Mouse (Mus musculus): Measurements from ENCODE around the gene Cox7a1. TPM values are rescaled to one million over a fixed set of nuclear protein-coding genes. Genes with fewer than 3 reads are reported as not detected.
"Not testable (repeated sequence)": the region's sequence is repeated elsewhere in the genome, so short reads cannot be mapped to it uniquely, and the experiment has no call there.

Gene Cox7a1
- polyA plus RNA-seq, 1 experiment = 32.0 TPM

DNA sequence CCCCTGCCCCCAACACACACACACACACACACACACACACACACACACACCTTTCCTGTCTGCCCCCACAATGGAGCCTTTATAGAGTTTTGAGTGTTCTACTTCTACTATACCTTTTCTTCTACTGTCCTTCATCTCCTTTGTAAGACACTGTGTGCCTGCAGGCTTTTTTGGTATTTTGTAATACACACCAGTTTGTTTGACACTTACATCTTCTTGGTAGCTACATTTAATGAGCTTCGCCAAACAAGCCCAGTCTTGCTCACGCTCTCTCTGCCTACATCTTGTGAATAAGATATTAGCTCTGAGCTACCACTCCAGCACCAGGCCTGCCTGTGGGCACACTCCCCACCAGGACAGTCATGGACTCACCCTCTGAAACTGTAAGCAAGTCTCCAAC lies 19.2 kb upstream of the Cox7a1 start:
- H3K27ac ChIP-seq (ENCODE audit: insufficient read depth, low read length) = no peak overlapping the region
- no peak overlapping the region for H3K4me3 ChIP-seq (replicated peaks; ENCODE audit: insufficient read depth, low read depth, low read length)
- H3K4me1 ChIP-seq (ENCODE audit: control insufficient read depth, insufficient read depth, low read length) = 0 out of 2 replicates have a peak, but pooled peaks cover 3% of the 10 kb centered on the region
- TF ChIP-seq POLR2A (IDR thresholded peaks at IDR 0.05; ENCODE audit: borderline replicate concordance, insufficient read depth, low read length) (no peak), CTCF (IDR thresholded peaks at IDR 0.05; ENCODE audit: borderline replicate concordance, insufficient read depth, low read depth, low read length) (no peak)
- no peak for DNase-seq
- WGBS = 98% methylated on average over 2 of the region's 2 CpGs
- no peaks in the 10 kb centered on the region for H3K27me3 ChIP-seq (ENCODE audit: control insufficient read depth, insufficient read depth, low read length)

DNA sequence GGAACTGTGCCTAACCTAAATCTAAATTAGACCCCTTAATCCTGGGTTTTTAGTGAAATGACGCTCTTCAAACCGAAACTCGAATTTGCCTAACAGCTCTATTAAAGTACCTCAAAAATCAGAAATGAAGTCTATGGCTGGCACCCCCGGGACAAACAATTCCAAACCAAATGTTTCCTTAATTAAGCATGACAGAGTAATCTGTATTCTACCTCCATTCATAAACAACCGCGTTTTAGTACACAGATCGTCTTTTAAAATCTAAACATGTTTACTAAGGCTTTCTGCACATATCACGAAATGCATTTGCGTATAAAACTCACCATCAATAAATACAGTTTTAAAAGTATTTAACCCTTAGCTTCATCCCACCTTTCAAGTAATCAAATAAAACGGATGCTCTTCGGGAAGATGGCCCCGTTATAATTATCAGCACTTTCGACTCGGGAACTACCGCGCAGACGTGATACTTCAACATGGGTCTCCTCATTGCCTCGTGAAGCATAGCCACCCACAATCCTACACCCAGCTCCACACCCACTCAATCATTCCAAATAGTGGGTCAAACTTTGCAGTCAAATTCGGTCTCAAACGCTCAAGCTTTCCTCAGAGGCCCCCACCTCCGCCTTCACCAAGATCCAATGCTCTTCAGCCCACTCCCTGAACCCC lies 14.9 kb upstream of the Cox7a1 start:
- Histone ChIP-seq H3K27me3 (ENCODE audit: control insufficient read depth, insufficient read depth, low read length) (no peaks in the 10 kb centered on the region), H3K27ac (ENCODE audit: insufficient read depth, low read length) (peak overlapping the region; percentile 30), H3K4me1 (ENCODE audit: control insufficient read depth, insufficient read depth, low read length) (peaks cover 8% of the 10 kb centered on the region; the same call in 1 of the 2 replicates), H3K4me3 (replicated peaks; ENCODE audit: insufficient read depth, low read depth, low read length) (peak overlapping the region; percentile 91)
- WGBS = under 1% methylated on average over 21 of the region's 21 CpGs
- no peak for DNase-seq
- no peak for TF ChIP-seq CTCF (IDR thresholded peaks at IDR 0.05; ENCODE audit: borderline replicate concordance, insufficient read depth, low read depth, low read length)
- TF ChIP-seq POLR2A (IDR thresholded peaks at IDR 0.05; ENCODE audit: borderline replicate concordance, insufficient read depth, low read length) = no peak

DNA sequence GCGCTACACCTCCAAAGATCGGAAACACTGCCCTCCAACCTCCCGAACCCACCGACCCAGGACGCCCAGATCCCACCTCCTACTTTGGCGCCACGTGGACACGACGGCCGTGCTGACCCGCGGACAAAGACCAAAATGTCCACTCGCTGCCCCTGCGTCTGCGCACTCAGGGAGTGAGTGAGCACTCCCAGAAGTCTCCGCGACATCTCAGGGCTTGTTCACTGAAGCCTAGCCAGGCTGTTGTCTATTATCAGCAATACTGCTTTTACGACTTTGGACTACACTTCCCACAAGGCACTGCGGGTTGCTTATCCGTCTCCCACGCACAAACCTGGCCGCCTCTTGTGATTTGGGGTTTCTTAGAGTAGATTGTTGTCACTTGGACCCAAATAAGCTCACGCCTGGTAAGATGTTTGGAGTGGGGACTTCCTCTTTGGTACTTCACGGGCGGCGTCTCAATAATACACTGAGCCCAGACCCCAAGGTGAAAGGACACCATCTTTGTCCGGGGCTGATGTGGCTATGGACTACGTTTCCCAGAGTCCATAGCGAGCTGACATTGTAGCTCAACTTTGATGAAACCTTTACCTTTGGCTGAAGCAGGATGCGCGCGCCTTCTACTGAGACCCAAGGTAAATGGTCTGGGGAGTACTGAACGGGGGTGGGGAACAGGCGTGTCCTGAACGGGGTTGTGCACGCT lies 14.2 kb upstream of the Cox7a1 start, which contains the start of gene Zfp146:
TSS of gene Zfp146 (minus strand) at position 168 of the 700 bp plus-strand sequence.
- DNase-seq = peak; percentile 94 to 96
- Histone ChIP-seq H3K27me3 (ENCODE audit: control insufficient read depth, insufficient read depth, low read length) (no peaks in the 10 kb centered on the region), H3K27ac (ENCODE audit: insufficient read depth, low read length) (peak within 1 kb of the TSS; percentile 92), H3K4me1 (ENCODE audit: control insufficient read depth, insufficient read depth, low read length) (peaks cover 8% of the 10 kb centered on the region; the same call in 1 of the 2 replicates), H3K4me3 (replicated peaks; ENCODE audit: insufficient read depth, low read depth, low read length) (peak within 1 kb of the TSS; percentile 91)
- no peak for TF ChIP-seq CTCF (IDR thresholded peaks at IDR 0.05; ENCODE audit: borderline replicate concordance, insufficient read depth, low read depth, low read length)
- peak; percentile 92 for TF ChIP-seq POLR2A (IDR thresholded peaks at IDR 0.05; ENCODE audit: borderline replicate concordance, insufficient read depth, low read length)
- under 1% methylated on average over 36 of the region's 36 CpGs for WGBS

DNA sequence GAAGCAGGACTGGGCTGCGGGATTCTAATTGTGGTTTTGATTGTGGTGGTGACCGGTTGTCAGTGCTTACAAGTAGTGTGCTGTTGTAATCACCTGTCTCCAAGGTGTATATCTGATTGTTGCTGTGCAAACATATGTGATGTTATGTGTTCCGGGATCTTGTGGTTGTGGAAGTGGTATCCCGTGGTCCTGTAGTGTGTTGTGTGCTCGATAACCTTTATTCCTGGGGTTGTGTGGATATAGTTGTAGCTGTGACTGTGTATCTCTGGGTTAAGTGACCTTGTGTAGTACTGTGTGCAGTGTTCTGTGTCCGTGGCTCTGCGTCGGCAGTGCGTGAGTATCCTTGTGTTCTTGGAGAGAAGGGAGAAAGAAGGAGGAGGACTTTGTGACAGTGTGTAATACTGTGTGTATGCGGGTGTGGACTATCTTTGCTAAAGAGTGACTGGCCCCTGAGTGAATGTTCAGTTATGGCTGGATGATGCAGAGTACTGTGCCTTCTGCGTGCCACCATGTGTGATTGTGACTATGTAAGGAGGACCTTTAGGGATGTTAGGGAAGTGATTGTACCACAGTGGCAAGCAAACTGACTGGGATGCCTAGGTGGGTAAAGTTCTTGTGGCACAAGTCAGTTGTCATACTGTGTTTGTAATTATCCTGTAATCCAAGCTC lies 13.5 kb upstream of the Cox7a1 start:
- no peak for TF ChIP-seq CTCF (IDR thresholded peaks at IDR 0.05; ENCODE audit: borderline replicate concordance, insufficient read depth, low read depth, low read length)
- no peak for TF ChIP-seq POLR2A (IDR thresholded peaks at IDR 0.05; ENCODE audit: borderline replicate concordance, insufficient read depth, low read length)
- peaks cover 8% of the 10 kb centered on the region; the same call in 1 of the 2 replicates for H3K4me1 ChIP-seq (ENCODE audit: control insufficient read depth, insufficient read depth, low read length)
- no peaks in the 10 kb centered on the region for H3K27me3 ChIP-seq (ENCODE audit: control insufficient read depth, insufficient read depth, low read length)
- H3K27ac ChIP-seq (ENCODE audit: insufficient read depth, low read length) = peak overlapping the region; percentile 92
- peak overlapping the region; percentile 91 for H3K4me3 ChIP-seq (replicated peaks; ENCODE audit: insufficient read depth, low read depth, low read length)
- DNase-seq = no peak
- WGBS = 12% methylated on average over 11 of the region's 11 CpGs

DNA sequence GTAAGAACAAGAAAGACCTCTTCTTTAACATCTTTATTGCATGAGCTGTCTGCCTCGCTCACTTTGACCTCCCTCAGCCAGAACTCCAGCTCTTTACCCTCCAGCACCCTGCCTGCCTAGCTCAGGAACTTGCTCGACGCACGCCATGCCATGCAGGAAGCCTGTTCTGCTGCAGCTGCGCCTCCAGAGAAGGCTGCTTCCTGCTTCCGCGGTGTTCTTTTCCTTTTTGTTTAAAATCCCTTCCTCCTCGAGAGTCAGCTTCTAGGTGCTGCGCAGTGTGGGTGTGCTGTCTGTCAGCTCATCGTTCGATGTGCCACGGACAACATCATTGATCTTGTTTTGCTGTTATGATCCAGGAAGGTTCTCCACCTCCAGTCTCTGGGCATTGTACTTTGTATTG lies 7.5 kb upstream of the Cox7a1 start:
- Histone ChIP-seq H3K27me3 (ENCODE audit: control insufficient read depth, insufficient read depth, low read length) (no peaks in the 10 kb centered on the region), H3K4me1 (ENCODE audit: control insufficient read depth, insufficient read depth, low read length) (peaks cover under 1% of the 10 kb centered on the region; the same call in 1 of the 2 replicates), H3K4me3 (replicated peaks; ENCODE audit: insufficient read depth, low read depth, low read length) (no peak overlapping the region), H3K27ac (ENCODE audit: insufficient read depth, low read length) (no peak overlapping the region)
- 88% methylated on average over 12 of the region's 12 CpGs for WGBS
- DNase-seq = no peak
- TF ChIP-seq POLR2A (IDR thresholded peaks at IDR 0.05; ENCODE audit: borderline replicate concordance, insufficient read depth, low read length) = no peak
- TF ChIP-seq CTCF (IDR thresholded peaks at IDR 0.05; ENCODE audit: borderline replicate concordance, insufficient read depth, low read depth, low read length) = no peak

DNA sequence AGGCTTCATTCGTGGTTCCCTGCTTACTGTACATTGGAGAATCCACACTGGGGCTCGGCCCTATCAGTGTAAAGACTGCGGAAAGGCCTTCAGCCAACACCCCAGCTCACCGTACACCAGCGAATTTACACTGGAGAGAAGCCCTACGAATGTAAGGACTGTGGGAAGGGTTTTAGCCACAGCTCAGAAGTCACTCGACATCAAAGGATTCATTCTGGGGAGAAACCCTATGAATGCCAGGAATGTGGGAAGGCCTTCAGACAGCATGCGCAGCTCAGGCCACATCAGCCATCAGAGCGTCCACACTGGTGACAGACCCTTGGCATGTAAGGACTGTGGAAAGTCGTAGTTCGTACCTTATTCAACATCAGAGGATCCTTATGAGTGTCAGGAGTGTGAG lies 5.7 kb upstream of the Cox7a1 start:
- no peaks in the 10 kb centered on the region for H3K27me3 ChIP-seq (ENCODE audit: control insufficient read depth, insufficient read depth, low read length)
- peaks cover 4% of the 10 kb centered on the region; the same call in 1 of the 2 replicates for H3K4me1 ChIP-seq (ENCODE audit: control insufficient read depth, insufficient read depth, low read length)
- H3K27ac ChIP-seq (ENCODE audit: insufficient read depth, low read length) = no peak overlapping the region
- TF ChIP-seq POLR2A (IDR thresholded peaks at IDR 0.05; ENCODE audit: borderline replicate concordance, insufficient read depth, low read length) (no peak), CTCF (IDR thresholded peaks at IDR 0.05; ENCODE audit: borderline replicate concordance, insufficient read depth, low read depth, low read length) (no peak)
- no peak for DNase-seq
- no peak overlapping the region for H3K4me3 ChIP-seq (replicated peaks; ENCODE audit: insufficient read depth, low read depth, low read length)
- WGBS = 89% methylated on average over 11 of the region's 11 CpGs

DNA sequence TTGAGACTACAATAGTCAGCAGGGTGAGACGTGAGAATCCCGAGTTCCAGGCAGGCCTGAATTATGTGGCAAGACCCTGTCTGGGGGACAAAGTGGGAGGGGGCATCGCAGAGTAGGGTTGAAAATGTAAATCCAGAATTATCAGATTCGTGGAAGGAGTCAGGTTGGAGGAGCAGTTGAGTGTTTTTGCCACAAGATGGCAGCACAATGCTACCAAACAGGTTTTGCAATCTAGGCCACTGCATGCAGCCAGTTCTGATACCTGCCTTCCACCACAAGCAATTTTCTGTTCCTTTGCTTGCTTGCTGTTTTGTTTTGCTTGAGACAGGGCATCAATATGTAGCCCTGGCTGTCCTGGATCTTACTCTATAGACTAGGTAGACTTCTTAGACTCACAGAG lies 2.6 kb upstream of the Cox7a1 start:
- H3K27ac ChIP-seq (ENCODE audit: insufficient read depth, low read length) = peak overlapping the region; percentile 89
- 3% methylated on average over 4 of the region's 4 CpGs for WGBS
- H3K4me3 ChIP-seq (replicated peaks; ENCODE audit: insufficient read depth, low read depth, low read length) = no peak overlapping the region
- H3K27me3 ChIP-seq (ENCODE audit: control insufficient read depth, insufficient read depth, low read length) = no peaks in the 10 kb centered on the region
- H3K4me1 ChIP-seq (ENCODE audit: control insufficient read depth, insufficient read depth, low read length) = peaks cover 9% of the 10 kb centered on the region
- peak; percentile 78 to 83 for DNase-seq
- TF ChIP-seq POLR2A (IDR thresholded peaks at IDR 0.05; ENCODE audit: borderline replicate concordance, insufficient read depth, low read length) (no peak), CTCF (IDR thresholded peaks at IDR 0.05; ENCODE audit: borderline replicate concordance, insufficient read depth, low read depth, low read length) (peak; percentile 91)

DNA sequence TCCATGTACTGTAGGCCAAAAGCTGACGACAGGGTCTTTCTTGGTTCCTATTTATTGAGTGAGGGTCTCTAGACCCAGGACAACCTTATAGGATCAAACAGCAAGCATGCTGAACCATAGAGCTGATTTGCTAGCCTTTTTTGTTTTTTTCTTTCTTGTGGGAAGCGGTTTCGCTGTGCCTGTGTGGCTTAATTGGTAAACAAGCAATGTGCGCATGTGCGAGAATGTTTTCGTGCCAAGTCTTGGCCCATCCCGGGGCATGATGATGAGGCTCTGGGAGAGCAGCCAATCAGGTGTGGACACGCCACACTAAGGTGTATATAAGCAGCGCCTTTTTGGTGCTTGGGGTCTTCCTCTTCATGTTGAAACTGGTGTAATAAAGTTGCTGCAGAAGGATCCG lies 2.0 kb upstream of the Cox7a1 start:
- DNase-seq; H3K27me3 ChIP-seq (ENCODE audit: control insufficient read depth, insufficient read depth, low read length); H3K4me3 ChIP-seq (replicated peaks; ENCODE audit: insufficient read depth, low read depth, low read length): not testable (repeated sequence)
- WGBS = 67% methylated on average over 10 of the region's 10 CpGs
- peak overlapping the region; percentile 89 for H3K27ac ChIP-seq (ENCODE audit: insufficient read depth, low read length)
- peaks cover 10% of the 10 kb centered on the region for H3K4me1 ChIP-seq (ENCODE audit: control insufficient read depth, insufficient read depth, low read length)

DNA sequence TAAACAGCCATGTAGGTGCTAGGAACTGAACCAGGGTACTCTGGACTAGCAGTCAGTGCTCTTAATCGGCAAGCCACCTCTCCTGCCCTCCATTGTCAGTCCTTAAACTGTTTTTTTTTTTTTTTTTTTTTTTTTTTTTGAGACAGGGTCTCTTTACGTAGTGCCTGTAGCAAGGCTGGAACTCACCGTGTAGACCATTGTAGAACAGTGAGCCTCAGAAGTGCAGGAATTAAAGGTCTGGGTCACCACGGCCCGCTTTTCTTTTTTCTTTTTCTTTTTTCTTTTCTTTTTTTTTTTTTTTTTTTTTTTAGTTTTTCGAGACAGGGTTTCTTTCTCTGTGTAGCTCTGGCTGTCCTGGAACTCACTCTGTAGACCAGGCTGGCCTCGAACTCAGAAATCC lies 755 bp upstream of the Cox7a1 start:
- not testable (repeated sequence) for H3K4me3 ChIP-seq (replicated peaks; ENCODE audit: insufficient read depth, low read depth, low read length); DNase-seq; H3K27me3 ChIP-seq (ENCODE audit: control insufficient read depth, insufficient read depth, low read length); H3K27ac ChIP-seq (ENCODE audit: insufficient read depth, low read length)
- 78% methylated on average over 6 of the region's 7 CpGs for WGBS
- peaks cover 21% of the 10 kb centered on the region for H3K4me1 ChIP-seq (ENCODE audit: control insufficient read depth, insufficient read depth, low read length)

All from cerebellum, adult 2 months (tissue).